Mouse (Mus musculus): Measurements from ENCODE around the gene Vav2. TPM values are rescaled to one million over a fixed set of nuclear protein-coding genes. Genes with fewer than 3 reads are reported as not detected.

Gene Vav2
- total RNA-seq (2015; ENCODE audit: low replicate concordance) (0.77 and 2.3 TPM in 2 replicates), total RNA-seq (2017; ENCODE audit: low replicate concordance) (1.7 and 2.5 TPM in 2 replicates)

- ATAC-seq (replicated peaks; ENCODE audit: low FRiP score, poor library complexity, severe bottlenecking) = peak; percentile 87
Observed at GRCm38 (mm10) chr2:27426855-27427457, at the start of gene Vav2. Gene Vav2, minus strand, starts transcription at chr2:27427033.

DNA sequence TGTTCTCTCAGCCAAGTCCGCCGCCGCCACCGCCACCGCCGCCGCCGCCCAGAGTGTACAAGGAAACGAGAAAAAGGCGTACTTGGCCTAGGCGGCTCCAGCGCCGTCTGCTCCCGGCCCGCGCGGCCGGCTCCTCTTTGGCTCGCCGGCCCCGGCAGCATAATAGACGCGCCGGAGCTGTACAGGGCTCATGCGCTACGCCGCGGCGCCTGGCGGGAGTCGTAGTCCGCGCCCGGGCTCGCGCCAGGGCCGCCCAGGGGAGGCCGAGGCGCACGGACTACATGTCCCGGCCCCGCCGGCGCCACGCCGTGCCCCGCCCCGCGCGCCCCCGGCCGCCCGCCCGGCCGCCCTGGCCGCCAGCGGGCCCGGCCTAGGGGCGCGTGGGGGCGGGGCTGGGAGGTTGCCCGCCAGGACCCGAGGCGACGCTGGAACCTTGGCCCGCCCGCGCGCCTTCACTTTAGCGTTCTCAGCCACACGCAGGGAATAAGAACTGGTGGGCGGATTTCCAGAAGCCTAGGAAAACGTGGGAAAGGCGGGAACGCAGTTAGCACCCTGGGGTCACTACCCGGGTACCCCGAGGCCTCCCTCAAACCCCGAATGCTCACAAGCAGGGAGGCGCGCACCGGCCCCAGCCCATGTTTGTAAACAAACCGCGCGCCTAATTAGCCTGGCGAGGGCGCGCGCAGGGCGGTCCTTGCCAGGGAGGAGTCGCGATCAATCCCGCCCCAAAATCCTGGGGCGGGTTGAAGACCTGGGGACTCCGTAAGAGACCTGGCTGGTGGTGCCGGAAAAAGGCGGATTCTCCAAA is 48.9 kb upstream of the Vav2 start:
- ATAC-seq (replicated peaks; ENCODE audit: low FRiP score, poor library complexity, severe bottlenecking) = peak; percentile 82

GRCm38 (mm10) chr2:27474621-27475484 is 48.0 kb upstream of the Vav2 start:
- no peak for ATAC-seq (replicated peaks; ENCODE audit: low FRiP score, poor library complexity, severe bottlenecking)

- ATAC-seq (replicated peaks; ENCODE audit: low FRiP score, poor library complexity, severe bottlenecking) = no peak
Observed at GRCm38 (mm10) chr2:27473911-27474310, 47.1 kb upstream of the Vav2 start.

DNA sequence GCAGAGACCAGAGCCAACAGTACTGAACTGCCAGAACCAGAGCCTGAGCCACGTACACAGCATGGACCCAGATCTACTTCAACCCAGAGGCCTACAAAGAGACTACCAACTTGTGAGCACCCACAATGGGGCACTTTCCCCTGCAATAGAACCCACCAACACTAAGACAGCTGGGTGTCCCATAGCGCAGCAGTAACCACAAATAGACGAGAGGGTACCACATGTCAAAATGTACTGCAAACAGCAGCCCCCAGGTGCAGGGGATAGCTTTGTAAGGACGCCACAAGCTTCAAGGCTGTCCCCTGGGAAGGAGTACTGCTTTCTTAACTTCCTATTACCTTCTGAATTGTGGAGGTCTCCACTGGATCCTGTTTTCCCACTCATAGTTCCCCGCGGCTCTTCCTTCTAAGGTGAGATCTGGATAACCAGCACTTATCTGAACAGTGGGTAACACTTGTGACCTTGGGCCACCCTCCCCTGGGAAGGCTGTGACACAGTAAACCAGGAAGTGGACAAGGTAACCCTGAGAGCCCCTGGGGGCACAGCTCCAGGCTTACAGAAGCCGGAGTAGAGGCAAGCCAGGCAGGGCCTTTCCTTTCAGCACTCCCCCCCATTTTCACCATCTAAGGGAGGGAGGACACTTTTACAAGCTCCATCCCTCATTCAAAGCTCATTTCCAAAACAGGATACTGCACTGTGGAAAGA is 46.4 kb upstream of the Vav2 start:
- ATAC-seq (replicated peaks; ENCODE audit: low FRiP score, poor library complexity, severe bottlenecking) = no peak

- ATAC-seq (replicated peaks; ENCODE audit: low FRiP score, poor library complexity, severe bottlenecking) = no peak
Observed at GRCm38 (mm10) chr2:27471170-27471584, 44.3 kb upstream of the Vav2 start.

DNA sequence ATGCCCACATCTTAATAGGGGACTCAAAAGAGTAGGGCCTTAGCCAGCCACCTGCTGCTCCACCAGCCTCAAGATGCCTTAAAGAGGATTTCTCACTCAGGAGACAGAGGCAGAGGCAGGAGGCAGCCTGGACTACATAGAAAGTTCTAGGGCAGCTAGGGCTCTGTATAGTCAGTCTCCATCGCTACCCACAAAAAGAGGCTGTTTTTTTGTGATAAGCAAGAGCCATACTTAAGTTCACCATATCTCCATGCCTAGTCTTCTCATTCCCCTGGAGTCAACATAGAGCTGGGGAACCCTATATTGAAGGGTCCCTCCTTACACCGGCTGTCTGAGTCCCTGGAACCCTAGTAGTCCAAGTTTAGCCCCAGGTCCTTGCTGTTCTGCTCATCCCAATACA is 43.7 kb upstream of the Vav2 start:
- ATAC-seq (replicated peaks; ENCODE audit: low FRiP score, poor library complexity, severe bottlenecking) = peak; percentile 40; the same call in 1 of the 2 replicates

- no peak for ATAC-seq (replicated peaks; ENCODE audit: low FRiP score, poor library complexity, severe bottlenecking)
Observed at GRCm38 (mm10) chr2:27469991-27470355, 43.1 kb upstream of the Vav2 start.

GRCm38 (mm10) chr2:27469292-27469990 is 42.6 kb upstream of the Vav2 start:
- ATAC-seq (replicated peaks; ENCODE audit: low FRiP score, poor library complexity, severe bottlenecking) = no peak

GRCm38 (mm10) chr2:27462901-27463300 is 36.1 kb upstream of the Vav2 start:
- ATAC-seq (replicated peaks; ENCODE audit: low FRiP score, poor library complexity, severe bottlenecking) = no peak

GRCm38 (mm10) chr2:27461881-27462660 is 35.2 kb upstream of the Vav2 start:
- ATAC-seq (replicated peaks; ENCODE audit: low FRiP score, poor library complexity, severe bottlenecking) = no peak

DNA sequence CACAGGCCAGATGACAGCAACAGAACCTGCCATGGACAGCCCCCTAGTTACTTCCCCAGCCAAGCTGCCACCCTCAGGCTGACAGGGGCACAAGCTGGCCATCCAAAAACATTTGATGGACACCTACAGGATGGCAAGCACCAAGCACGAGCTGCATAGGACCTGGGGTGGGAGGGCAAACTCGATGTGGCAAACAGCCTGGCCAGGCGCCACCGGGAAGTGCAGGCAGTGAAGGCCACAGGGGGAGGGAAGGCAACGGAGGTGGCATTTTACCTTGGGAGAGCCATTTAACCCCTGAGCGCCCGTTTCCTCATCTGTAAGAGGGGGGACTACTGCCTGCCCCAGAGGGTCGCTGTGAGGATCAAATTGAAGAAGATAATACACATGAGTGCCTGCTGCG is 33.8 kb upstream of the Vav2 start:
- ATAC-seq (replicated peaks; ENCODE audit: low FRiP score, poor library complexity, severe bottlenecking) = no peak

- no peak for ATAC-seq (replicated peaks; ENCODE audit: low FRiP score, poor library complexity, severe bottlenecking)
Observed at GRCm38 (mm10) chr2:27460163-27460562, 33.3 kb upstream of the Vav2 start.

DNA sequence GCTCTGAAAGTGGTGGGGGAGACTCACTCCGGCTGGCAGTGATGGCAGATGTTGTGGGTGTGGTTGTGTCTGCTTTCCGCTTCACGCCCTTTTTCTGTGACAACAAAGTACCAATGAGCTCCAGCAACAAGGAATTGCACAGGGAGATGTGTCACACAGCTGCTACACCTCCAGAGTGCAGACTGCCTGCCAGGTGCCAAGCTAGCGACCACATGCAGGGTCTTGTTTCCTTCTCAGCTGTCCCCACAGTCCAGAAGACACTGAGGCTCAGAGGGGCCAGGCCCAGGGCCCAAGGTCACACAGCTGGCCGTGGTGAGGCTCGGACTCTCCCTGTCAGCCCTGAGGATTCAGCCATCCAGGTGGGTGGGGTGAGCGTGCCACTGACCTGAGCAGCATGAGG is 32.9 kb upstream of the Vav2 start:
- ATAC-seq (replicated peaks; ENCODE audit: low FRiP score, poor library complexity, severe bottlenecking) = no peak

- no peak for ATAC-seq (replicated peaks; ENCODE audit: low FRiP score, poor library complexity, severe bottlenecking)
Observed at GRCm38 (mm10) chr2:27450226-27450625, 23.4 kb upstream of the Vav2 start.

DNA sequence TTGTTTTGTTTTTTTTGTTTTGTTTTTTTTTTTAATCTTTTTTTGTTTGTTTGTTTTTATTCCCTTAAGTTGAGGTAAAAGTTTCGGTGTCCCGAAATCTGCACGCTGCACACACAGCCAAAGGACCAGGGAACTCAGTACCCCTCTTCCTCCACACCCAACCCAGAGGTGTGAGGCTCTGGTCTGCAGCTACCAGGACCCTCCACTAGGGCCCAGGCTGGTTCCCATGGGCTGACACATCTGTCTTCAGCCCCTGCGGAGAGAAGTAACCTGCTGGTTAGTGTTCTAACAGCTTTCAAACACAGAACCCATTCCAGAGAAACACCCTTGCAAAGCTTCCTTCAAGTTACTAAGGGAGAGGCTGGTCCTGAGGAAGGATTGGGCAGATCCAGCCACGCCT is 20.9 kb upstream of the Vav2 start:
- ATAC-seq (replicated peaks; ENCODE audit: low FRiP score, poor library complexity, severe bottlenecking) = no peak

DNA sequence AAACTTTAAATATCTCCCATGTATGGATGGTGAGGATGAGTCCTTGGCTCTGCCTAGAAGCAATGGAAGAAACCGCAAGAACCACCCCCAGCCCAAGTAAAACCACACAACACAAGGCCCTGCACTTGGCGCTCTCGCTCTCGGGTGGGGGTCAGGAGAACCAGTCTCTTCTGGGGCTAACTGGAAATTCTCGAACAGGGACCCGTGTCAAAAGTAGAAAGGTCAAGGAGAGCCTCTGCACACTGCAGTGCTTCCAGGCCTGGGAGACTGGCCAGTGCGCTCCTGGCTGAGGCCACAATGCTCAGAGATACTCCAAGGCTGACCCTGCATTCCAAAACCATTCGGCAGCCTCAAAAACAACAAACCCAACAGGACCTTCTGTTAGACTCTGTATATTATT is 20.0 kb upstream of the Vav2 start:
- no peak for ATAC-seq (replicated peaks; ENCODE audit: low FRiP score, poor library complexity, severe bottlenecking)

DNA sequence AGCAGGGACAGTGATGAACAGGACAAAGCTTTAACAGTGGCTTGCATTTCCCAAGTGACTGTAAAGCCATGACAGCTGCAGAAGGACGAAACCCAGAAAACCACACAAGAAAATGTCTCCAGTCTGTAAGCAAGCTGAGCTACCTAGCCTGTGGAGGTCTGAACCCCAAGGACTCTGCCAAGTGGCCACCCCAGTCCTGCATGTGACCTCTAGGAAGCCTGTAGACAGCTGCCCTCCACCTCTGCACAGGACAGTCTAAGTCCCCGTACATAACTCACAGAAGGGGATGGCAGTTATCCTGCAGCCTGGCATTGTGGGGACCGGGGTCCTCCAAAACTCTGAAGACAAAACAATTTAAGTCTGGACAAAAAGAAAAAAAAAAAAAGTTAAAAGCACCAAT is 19.1 kb upstream of the Vav2 start:
- no peak for ATAC-seq (replicated peaks; ENCODE audit: low FRiP score, poor library complexity, severe bottlenecking)

DNA sequence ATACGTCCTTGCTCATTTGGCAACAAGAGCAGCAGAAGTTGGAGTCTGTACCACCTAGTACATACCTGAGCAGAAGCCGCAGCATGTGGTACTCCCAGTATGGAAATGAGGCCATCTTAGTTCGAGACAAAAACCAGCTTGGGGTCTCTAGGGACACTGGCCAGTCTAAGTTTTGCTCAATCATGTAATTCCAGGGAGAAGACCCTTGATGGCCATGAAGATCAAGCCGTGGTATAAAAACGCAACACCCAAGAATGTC is 16.5 kb upstream of the Vav2 start:
- ATAC-seq (replicated peaks; ENCODE audit: low FRiP score, poor library complexity, severe bottlenecking) = no peak

Measured in erythroblast, adult 5-6 weeks (primary cell).